Mouse (Mus musculus) forebrain, postnatal 0 days (tissue): ENCODE measurements around the gene Rhot2. TPM values are rescaled to one million over a fixed set of nuclear protein-coding genes. Genes with fewer than 3 reads are reported as not detected.

Experiments
- ATAC-seq: fragments of 200-750 bp; cut with Nextera tagmentation; 2 replicates; pipeline ENCODE4 v1.8.0; 2017; ENCODE audit warnings: mild to moderate bottlenecking, moderate library complexity
- DNase-seq: peaks from one replicate; pipeline ENCODE4 v3.0.0-alpha.2; 2015
- H3K27ac ChIP-seq: fragments of 300-500 bp; sonication (generic); 2 replicates; pipeline ENCODE4 v1.5.1; 2014; ENCODE audit warnings: low read depth, mild to moderate bottlenecking, antibody characterized with exemption, low read length, moderate library complexity, mixed read lengths
- H3K27me3 ChIP-seq: fragments of 300-500 bp; sonication (generic); 2 replicates; pipeline ENCODE4 v1.6.1; 2014; ENCODE audit warnings: mild to moderate bottlenecking, low read length, mixed read lengths; ENCODE audit not compliant: insufficient read depth
- H3K36me3 ChIP-seq: fragments of 300-500 bp; sonication (generic); 2 replicates; pipeline ENCODE4 v1.6.1; 2014; ENCODE audit warnings: mild to moderate bottlenecking, moderate library complexity; ENCODE audit not compliant: insufficient read depth
- H3K4me1 ChIP-seq: fragments of 300-500 bp; sonication (generic); 2 replicates; pipeline ENCODE4 v1.6.1; 2014; ENCODE audit warnings: antibody characterized with exemption; ENCODE audit not compliant: insufficient read depth
- H3K4me2 ChIP-seq: fragments of 300-500 bp; sonication (generic); 2 replicates; pipeline ENCODE4 v1.6.1; 2014; ENCODE audit warnings: low read depth, mild to moderate bottlenecking, moderate library complexity
- H3K4me3 ChIP-seq: fragments of 300-500 bp; sonication (generic); 2 replicates; pipeline ENCODE4 v1.5.1; 2014; ENCODE audit warnings: low read depth, low read length, mixed read lengths
- H3K9ac ChIP-seq: fragments of 300-500 bp; sonication (generic); 2 replicates; pipeline ENCODE4 v1.6.1; 2014; ENCODE audit warnings: mild to moderate bottlenecking
- H3K9me3 ChIP-seq: fragments of 300-500 bp; sonication (generic); 2 replicates; pipeline ENCODE4 v1.6.1; 2016; ENCODE audit warnings: low read length
- CTCF ChIP-seq: sonication (generic); IDR thresholded peaks from 2 replicates; pipeline ENCODE4 v1.5.1; 2016; ENCODE audit warnings: antibody characterized with exemption, control low read depth, low read depth
- WGBS: fragments of 180-500 bp; shearing (Covaris S2); extraction: QIAGEN DNeasy Blood & Tissue Kit; methylation state at CpG from one replicate; pipeline ENCODE4 v1.1.7; 2014; 5-methylcytosine and 5-hydroxymethylcytosine counted together
- microRNA-seq, 2 experiments: library from miRNA; unstranded; fragments of <30 nt; microRNA quantifications; one replicate each; pipeline ENCODE4; 2016
- polyA plus RNA-seq: library from polyadenylated mRNA; unstranded; fragments of >200 nt; fragmentation: Nextera tagmentation; extraction: Ambion mirVana; gene quantifications from 2 replicates; pipeline ENCODE4 v1.2.1, GENCODE M21; 2015
- total RNA-seq: library from RNA; depleted of rRNA; stranded (reverse); fragments of >200 nt; gene quantifications from 2 replicates; pipeline ENCODE4 v1.2.3, GENCODE M21; 2014; rRNA removed

Rhot2 gene
- total and polyA plus RNA-seq, 2 experiments from 2014 or later = 11.3 to 53.1 TPM

DNA sequence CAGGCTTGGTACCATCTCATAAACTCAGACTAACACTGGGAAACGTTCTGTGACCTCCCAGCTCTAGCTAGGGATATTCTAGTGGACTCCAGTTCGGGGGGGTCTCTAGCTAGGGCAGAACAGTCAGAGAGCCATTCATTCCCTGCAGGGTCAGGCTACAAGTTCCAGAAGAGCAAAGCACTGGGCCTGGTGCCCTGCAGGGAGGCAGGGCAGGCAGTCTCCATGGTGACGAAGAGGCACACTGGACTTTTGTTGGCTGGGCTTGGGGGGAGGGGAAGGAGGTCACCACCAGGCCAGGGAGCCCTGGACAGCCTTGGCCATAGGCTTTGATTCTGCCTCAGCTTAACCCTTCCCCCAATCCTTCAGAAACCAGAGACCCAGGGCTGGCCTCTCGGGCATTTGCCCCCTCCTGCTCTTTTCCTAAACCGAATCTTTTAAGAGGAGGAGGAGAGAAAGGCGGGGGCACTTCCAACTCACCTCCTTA, 49.0 kb downstream of the Rhot2 start, which contains the start of gene AC134908.4:
TSS of gene AC134908.4 (minus strand) at position 51 of the 484 bp plus-strand sequence.
- no peaks in the 10 kb centered on the region for H3K36me3 ChIP-seq
- peak within 1 kb of the TSS; percentile 41; the same call in 1 of the 2 replicates for H3K27ac ChIP-seq
- peak within 1 kb of the TSS; percentile 47 for H3K4me3 ChIP-seq
- WGBS = 14% methylated on average over 6 of the region's 6 CpGs
- peak; percentile 10 for ATAC-seq
- peak within 1 kb of the TSS; percentile 45; the same call in 1 of the 2 replicates for H3K9ac ChIP-seq
- H3K4me2 ChIP-seq = peak within 1 kb of the TSS; percentile 64
- no peaks in the 10 kb centered on the region for H3K9me3 ChIP-seq
- peaks cover 6% of the 10 kb centered on the region; the same call in 1 of the 2 replicates for H3K27me3 ChIP-seq
- TF ChIP-seq CTCF = no peak
- peaks cover 11% of the 10 kb centered on the region for H3K4me1 ChIP-seq
- peak; percentile 48 for DNase-seq

DNA sequence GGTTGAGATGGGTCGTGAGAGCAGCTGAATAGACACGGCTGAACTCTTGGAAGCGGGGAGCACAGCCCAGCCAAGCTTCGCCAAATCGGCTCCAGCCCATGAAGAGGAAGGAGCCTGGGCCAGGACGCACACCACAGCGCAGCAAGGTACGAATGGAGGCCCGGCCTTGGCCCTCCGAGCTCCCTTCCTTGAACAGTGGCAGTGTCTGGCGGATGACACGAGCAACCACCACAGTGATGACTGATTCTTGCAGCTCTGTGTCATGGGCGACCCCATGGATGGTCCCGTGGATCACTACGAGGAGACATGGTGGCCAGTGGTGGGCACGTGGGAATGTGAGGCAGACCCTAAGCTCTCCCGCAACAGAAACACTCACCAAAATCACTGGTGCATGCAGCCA, 49.7 kb downstream of the Rhot2 start:
- Histone ChIP-seq H3K4me3 (no peak overlapping the region), H3K36me3 (no peaks in the 10 kb centered on the region), H3K9me3 (no peaks in the 10 kb centered on the region), H3K27ac (peak overlapping the region; percentile 41; the same call in 1 of the 2 replicates), H3K9ac (no peak overlapping the region), H3K4me2 (peak overlapping the region; percentile 64), H3K4me1 (peaks cover 11% of the 10 kb centered on the region), H3K27me3 (peaks cover 6% of the 10 kb centered on the region; the same call in 1 of the 2 replicates)
- DNase-seq (no peak), ATAC-seq (no peak)
- WGBS = 53% methylated on average over 17 of the region's 17 CpGs
- TF ChIP-seq CTCF = no peak

DNA sequence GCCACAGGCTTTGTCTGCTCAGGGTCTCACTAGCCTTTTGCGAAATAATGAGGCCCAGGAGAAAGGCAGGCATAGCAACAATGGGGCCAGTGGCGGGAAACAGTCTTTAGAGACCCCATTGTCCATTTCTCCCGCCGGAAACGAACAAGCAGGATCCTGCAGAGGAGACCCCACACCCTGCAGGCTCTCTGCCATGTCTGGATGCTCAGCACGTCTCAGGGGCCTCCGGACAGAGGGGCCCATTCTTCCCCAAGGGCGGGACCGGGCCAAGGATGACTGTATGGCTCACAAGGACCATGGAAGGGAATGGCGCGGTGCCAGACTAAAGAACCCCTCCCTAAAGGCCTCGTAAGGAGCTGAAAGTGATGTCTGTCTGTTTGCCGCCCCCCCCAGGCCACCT, 50.5 kb downstream of the Rhot2 start:
- 0 out of 2 replicates have a peak overlapping the region, but pooled peaks have one; percentile 13 for H3K4me2 ChIP-seq
- 6% methylated on average over 13 of the region's 13 CpGs for WGBS
- no peak for ATAC-seq

DNA sequence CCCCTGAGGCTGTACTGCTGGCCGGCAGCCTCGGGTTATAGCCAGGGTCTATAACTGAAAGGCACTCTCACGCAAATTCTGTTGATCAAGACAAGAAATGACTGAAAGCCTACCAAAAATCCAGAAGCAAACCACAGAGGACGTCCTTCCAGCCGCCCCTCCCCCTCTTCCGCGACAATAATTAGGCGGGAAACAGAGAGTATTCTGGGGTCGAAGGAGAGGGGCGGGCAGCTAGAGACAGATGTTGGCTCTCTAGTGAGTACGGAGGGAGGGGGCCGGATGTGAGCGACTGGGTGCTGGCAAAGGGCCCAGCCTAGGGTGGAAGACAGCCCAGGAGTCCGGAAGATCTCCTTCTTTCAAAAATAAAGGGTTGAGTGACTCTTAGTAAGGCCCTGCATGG, 52.0 kb downstream of the Rhot2 start, which contains the start of gene Fam173a:
TSS of gene Fam173a (minus strand) at position 287 of the 400 bp plus-strand sequence.
- Histone ChIP-seq H3K9me3 (no peaks in the 10 kb centered on the region), H3K4me3 (peak within 1 kb of the TSS; percentile 87), H3K27me3 (peaks cover 6% of the 10 kb centered on the region; the same call in 1 of the 2 replicates), H3K27ac (peak within 1 kb of the TSS; percentile 91), H3K36me3 (peaks cover 10% of the 10 kb centered on the region), H3K4me1 (peaks cover 11% of the 10 kb centered on the region), H3K9ac (peak within 1 kb of the TSS; percentile 86), H3K4me2 (peak within 1 kb of the TSS; percentile 96)
- WGBS = under 1% methylated on average over 14 of the region's 14 CpGs
- ATAC-seq = peak; percentile 53
- DNase-seq = peak; percentile 79
- TF ChIP-seq CTCF = no peak

More for the DNA sequence above, 50.5 kb downstream of the Rhot2 start:
- Histone ChIP-seq H3K9ac (no peak overlapping the region), H3K4me3 (no peak overlapping the region), H3K27ac (peak overlapping the region; percentile 91), H3K36me3 (0 out of 2 replicates have a peak, but pooled peaks cover 6% of the 10 kb centered on the region), H3K9me3 (no peaks in the 10 kb centered on the region), H3K4me1 (peaks cover 11% of the 10 kb centered on the region), H3K27me3 (peaks cover 6% of the 10 kb centered on the region; the same call in 1 of the 2 replicates)
- TF ChIP-seq CTCF = no peak
- DNase-seq = no peak

DNA sequence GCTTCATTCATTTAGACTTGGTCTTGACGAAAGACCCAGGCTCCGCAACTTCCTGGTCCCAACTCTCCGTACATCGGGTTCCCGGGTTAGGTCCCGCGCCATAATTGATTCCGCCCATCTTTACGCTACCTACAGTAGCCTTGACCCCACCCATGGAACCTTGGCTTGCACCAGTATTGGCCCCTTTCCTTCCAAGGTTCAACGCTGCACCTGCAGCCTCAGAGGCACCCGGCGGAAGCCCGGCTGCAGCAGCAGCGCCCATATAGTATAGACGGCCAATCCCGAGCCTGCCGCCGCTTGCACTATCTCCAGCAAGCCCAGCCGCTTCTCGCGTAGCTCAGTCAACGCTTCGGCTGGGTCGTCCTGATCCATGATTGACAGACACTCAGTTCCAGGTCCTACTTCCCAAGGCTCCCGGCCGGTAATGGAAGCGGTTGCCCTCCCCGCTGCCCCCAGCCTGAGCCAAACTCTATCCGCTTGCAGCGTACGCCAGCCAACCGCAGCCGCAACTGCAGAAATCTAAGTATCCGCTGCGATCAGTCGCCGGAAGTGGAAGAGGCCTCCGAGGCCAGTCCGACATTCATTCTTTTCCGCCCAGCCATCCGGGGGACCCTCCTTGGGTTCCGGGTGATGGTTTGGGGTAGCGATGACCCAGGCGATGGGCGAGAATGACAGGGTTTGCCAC, 52.7 kb downstream of the Rhot2 start:
- Histone ChIP-seq H3K27me3 (peaks cover 6% of the 10 kb centered on the region; the same call in 1 of the 2 replicates), H3K4me1 (peaks cover 11% of the 10 kb centered on the region), H3K4me3 (peak overlapping the region; percentile 87), H3K4me2 (peak overlapping the region; percentile 96), H3K36me3 (peaks cover 14% of the 10 kb centered on the region), H3K9ac (peak overlapping the region; percentile 86), H3K27ac (peak overlapping the region; percentile 91), H3K9me3 (no peaks in the 10 kb centered on the region)
- no peak for TF ChIP-seq CTCF
- peak; percentile 79 for ATAC-seq
- WGBS = under 1% methylated on average over 45 of the region's 45 CpGs
- DNase-seq = peak; percentile 91

DNA sequence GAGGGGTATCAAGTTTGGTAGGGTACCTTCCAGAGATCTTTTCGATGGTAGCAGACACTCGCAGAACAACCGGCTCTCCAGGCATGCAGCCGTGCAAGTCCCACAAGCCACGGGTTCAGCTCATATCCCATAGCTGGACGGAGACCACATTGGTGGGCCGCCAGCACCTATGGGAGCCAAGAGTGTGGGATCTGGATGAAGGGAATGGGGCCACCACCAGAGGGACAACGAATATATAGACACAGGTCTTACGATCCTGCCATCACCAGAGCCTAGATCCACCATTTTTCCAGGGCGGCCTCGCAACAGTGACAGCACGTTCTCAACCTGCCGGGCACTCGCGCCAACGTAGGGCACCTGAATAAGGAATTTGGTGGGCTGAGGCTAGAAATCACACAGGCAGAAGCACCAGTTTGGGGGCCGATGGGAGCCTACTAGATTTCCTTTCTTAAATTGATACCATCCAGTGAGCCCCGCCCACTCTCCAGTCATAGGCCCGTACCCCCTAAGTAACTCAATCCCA, 53.3 kb downstream of the Rhot2 start:
- Histone ChIP-seq H3K9me3 (no peaks in the 10 kb centered on the region), H3K9ac (peak overlapping the region; percentile 86), H3K36me3 (peaks cover 14% of the 10 kb centered on the region), H3K4me1 (peaks cover 11% of the 10 kb centered on the region), H3K4me2 (peak overlapping the region; percentile 96), H3K4me3 (peak overlapping the region; percentile 87), H3K27ac (peak overlapping the region; percentile 91), H3K27me3 (peaks cover 3% of the 10 kb centered on the region; the same call in 1 of the 2 replicates)
- DNase-seq (no peak), ATAC-seq (peak; percentile 23)
- 22% methylated on average over 19 of the region's 19 CpGs for WGBS
- peak; percentile 27 for TF ChIP-seq CTCF

Small RNA genes lying within 50 kb of the gene (microRNA-seq; reads per million reads assigned to microRNA genes)
- 0.39 to 0.49 reads per million in 2 experiments for gene Mir3082

Other genes with a start within 250 kb of the Rhot2 start
- gene Gng13, start 127.7 kb downstream of the Rhot2 start, total RNA-seq = 8.2 and 23.2 TPM in 2 replicates
- gene Gng13, start 127.7 kb downstream of the Rhot2 start, polyA plus RNA-seq = 17.0 and 24.5 TPM in 2 replicates
- 2.2 and 3.7 TPM in 2 replicates for gene Chtf18, start 117.4 kb downstream of the Rhot2 start, total RNA-seq
- gene Chtf18, start 117.4 kb downstream of the Rhot2 start, polyA plus RNA-seq = 2.3 and 3.3 TPM in 2 replicates
- gene Rpusd1, start 117.2 kb downstream of the Rhot2 start, total RNA-seq = 6.5 and 8.0 TPM in 2 replicates
- gene Rpusd1, start 117.2 kb downstream of the Rhot2 start, polyA plus RNA-seq = 30.0 and 30.7 TPM in 2 replicates
- gene Mslnl, start 108.8 kb downstream of the Rhot2 start, total RNA-seq = 0.10 TPM in 1 of 2 replicates, not detected in the other
- gene Mslnl, start 108.8 kb downstream of the Rhot2 start, polyA plus RNA-seq = not detected in 2 replicates
- gene Msln, start 90.5 kb downstream of the Rhot2 start, total RNA-seq = 2.1 and 4.0 TPM in 2 replicates
- 0.97 and 1.3 TPM in 2 replicates for gene Msln, start 90.5 kb downstream of the Rhot2 start, polyA plus RNA-seq
- 31.0 and 35.0 TPM in 2 replicates for gene Narfl, start 71.1 kb downstream of the Rhot2 start, total RNA-seq
- 30.4 and 30.8 TPM in 2 replicates for gene Narfl, start 71.1 kb downstream of the Rhot2 start, polyA plus RNA-seq
- gene Haghl, start 59.2 kb downstream of the Rhot2 start, total RNA-seq = 118 and 141 TPM in 2 replicates
- 139 and 154 TPM in 2 replicates for gene Haghl, start 59.2 kb downstream of the Rhot2 start, polyA plus RNA-seq
- 0.31 TPM in 1 of 2 replicates, not detected in the other for gene Ccdc78, start 58.3 kb downstream of the Rhot2 start, total RNA-seq
- gene Ccdc78, start 58.3 kb downstream of the Rhot2 start, polyA plus RNA-seq = 0.36 and 0.45 TPM in 2 replicates
- 82.5 and 84.2 TPM in 2 replicates for gene Fam173a, start 52.0 kb downstream of the Rhot2 start, total RNA-seq
- gene Fam173a, start 52.0 kb downstream of the Rhot2 start, polyA plus RNA-seq = 76.0 and 78.3 TPM in 2 replicates
- gene AC134908.4, start 49.2 kb downstream of the Rhot2 start, total RNA-seq = 0.31 TPM in 1 of 2 replicates, not detected in the other
- gene AC134908.4, start 49.2 kb downstream of the Rhot2 start, polyA plus RNA-seq = 1.1 TPM in 1 of 2 replicates, not detected in the other
- gene Metrn, start 47.7 kb downstream of the Rhot2 start, total RNA-seq = 136 and 148 TPM in 2 replicates
- gene Metrn, start 47.7 kb downstream of the Rhot2 start, polyA plus RNA-seq = 56.9 and 59.3 TPM in 2 replicates
- gene Fbxl16, start 35.8 kb downstream of the Rhot2 start, total RNA-seq = 97.6 and 133 TPM in 2 replicates
- 27.1 and 58.7 TPM in 2 replicates for gene Fbxl16, start 35.8 kb downstream of the Rhot2 start, polyA plus RNA-seq
- 36.5 and 37.5 TPM in 2 replicates for gene Wdr24, start 21.2 kb downstream of the Rhot2 start, total RNA-seq
- 23.2 and 24.5 TPM in 2 replicates for gene Wdr24, start 21.2 kb downstream of the Rhot2 start, polyA plus RNA-seq
- 44.3 and 52.2 TPM in 2 replicates for gene Jmjd8, start 16.0 kb downstream of the Rhot2 start, total RNA-seq
- gene Jmjd8, start 16.0 kb downstream of the Rhot2 start, polyA plus RNA-seq = 46.7 and 49.5 TPM in 2 replicates
- gene Stub1, start 11.4 kb downstream of the Rhot2 start, total RNA-seq = 237 and 238 TPM in 2 replicates
- gene Stub1, start 11.4 kb downstream of the Rhot2 start, polyA plus RNA-seq = 314 and 324 TPM in 2 replicates
- gene Rhbdl1, start 7.6 kb downstream of the Rhot2 start, total RNA-seq = 85.4 and 90.7 TPM in 2 replicates
- gene Rhbdl1, start 7.6 kb downstream of the Rhot2 start, polyA plus RNA-seq = 77.6 and 83.3 TPM in 2 replicates
- 23.2 and 23.8 TPM in 2 replicates for gene Gm20683, start 3.1 kb downstream of the Rhot2 start, total RNA-seq
- 9.2 and 12.3 TPM in 2 replicates for gene Gm20683, start 3.1 kb downstream of the Rhot2 start, polyA plus RNA-seq
- gene Wdr90, start 16.6 kb upstream of the Rhot2 start, total RNA-seq = 29.8 and 40.2 TPM in 2 replicates
- gene Wdr90, start 16.6 kb upstream of the Rhot2 start, polyA plus RNA-seq = 8.0 and 13.2 TPM in 2 replicates
- 10.3 and 16.5 TPM in 2 replicates for gene Mcrip2, start 23.9 kb upstream of the Rhot2 start, total RNA-seq
- gene Mcrip2, start 23.9 kb upstream of the Rhot2 start, polyA plus RNA-seq = 32.5 and 37.1 TPM in 2 replicates
- gene Mettl26, start 30.2 kb upstream of the Rhot2 start, total RNA-seq = 37.0 and 41.7 TPM in 2 replicates
- 43.1 and 62.2 TPM in 2 replicates for gene Mettl26, start 30.2 kb upstream of the Rhot2 start, polyA plus RNA-seq
- 0.23 and 1.5 TPM in 2 replicates for gene Wfikkn1, start 36.0 kb upstream of the Rhot2 start, total RNA-seq
- 0.28 and 0.29 TPM in 2 replicates for gene Wfikkn1, start 36.0 kb upstream of the Rhot2 start, polyA plus RNA-seq
- gene Rab40c, start 74.9 kb upstream of the Rhot2 start, total RNA-seq = 30.9 and 31.4 TPM in 2 replicates
- 40.3 and 46.1 TPM in 2 replicates for gene Rab40c, start 74.9 kb upstream of the Rhot2 start, polyA plus RNA-seq
- 42.2 and 50.6 TPM in 2 replicates for gene Pigq, start 100.1 kb upstream of the Rhot2 start, total RNA-seq
- gene Pigq, start 100.1 kb upstream of the Rhot2 start, polyA plus RNA-seq = 58.1 and 63.7 TPM in 2 replicates
- gene Nhlrc4, start 100.1 kb upstream of the Rhot2 start, total RNA-seq = not detected in 2 replicates
- 0.44 TPM in 1 of 2 replicates, not detected in the other for gene Nhlrc4, start 100.1 kb upstream of the Rhot2 start, polyA plus RNA-seq
- gene A930017K11Rik, start 107.7 kb upstream of the Rhot2 start, total RNA-seq = 0.10 TPM in 1 of 2 replicates, not detected in the other
- 0.07 TPM in 1 of 2 replicates, not detected in the other for gene A930017K11Rik, start 107.7 kb upstream of the Rhot2 start, polyA plus RNA-seq
- 24.7 and 24.9 TPM in 2 replicates for gene Capn15, start 140.9 kb upstream of the Rhot2 start, total RNA-seq
- 11.4 and 15.2 TPM in 2 replicates for gene Capn15, start 140.9 kb upstream of the Rhot2 start, polyA plus RNA-seq
- gene Rab11fip3, start 224.7 kb upstream of the Rhot2 start, total RNA-seq = 21.5 and 30.0 TPM in 2 replicates
- 11.6 and 15.4 TPM in 2 replicates for gene Rab11fip3, start 224.7 kb upstream of the Rhot2 start, polyA plus RNA-seq
- gene Decr2, start 245.5 kb upstream of the Rhot2 start, total RNA-seq = 32.7 and 41.1 TPM in 2 replicates
- 29.5 and 35.3 TPM in 2 replicates for gene Decr2, start 245.5 kb upstream of the Rhot2 start, polyA plus RNA-seq